Mouse (Mus musculus) hindbrain, embryonic 13.5 days (tissue): ENCODE data around the gene Clic5. TPM values are rescaled to one million over a fixed set of nuclear protein-coding genes. Genes with fewer than 3 reads are reported as not detected.
"Not testable (repeated sequence)": the region's sequence is repeated elsewhere in the genome, so short reads cannot be mapped to it uniquely, and the experiment has no call there.

Source experiments
- ATAC-seq: fragments of 200-750 bp; cut with Nextera tagmentation; 2 replicates; pipeline ENCODE4 v1.8.0; 2017; ENCODE audit warnings: moderate TSS enrichment; ENCODE audit not compliant: low FRiP score
- H3K27ac ChIP-seq: fragments of 300-500 bp; sonication (generic); 2 replicates; pipeline ENCODE4 v1.5.1; 2015; ENCODE audit warnings: inconsistent platforms, mild to moderate bottlenecking, moderate library complexity
- H3K27me3 ChIP-seq: fragments of 300-500 bp; sonication (generic); 2 replicates; pipeline ENCODE4 v1.6.1; 2015; ENCODE audit warnings: mild to moderate bottlenecking, inconsistent platforms
- H3K36me3 ChIP-seq: fragments of 300-500 bp; sonication (generic); 2 replicates; pipeline ENCODE4 v1.6.1; 2015; ENCODE audit warnings: mild to moderate bottlenecking, inconsistent platforms
- H3K4me1 ChIP-seq: fragments of 300-500 bp; sonication (generic); replicated peaks from 2 replicates; pipeline ENCODE4 v1.6.1; 2015; ENCODE audit warnings: inconsistent platforms
- H3K4me2 ChIP-seq: fragments of 300-500 bp; sonication (generic); 2 replicates; pipeline ENCODE4 v1.6.1; 2015; ENCODE audit warnings: inconsistent platforms, mild to moderate bottlenecking, moderate library complexity
- H3K4me3 ChIP-seq: fragments of 300-500 bp; sonication (generic); 2 replicates; pipeline ENCODE4 v1.5.1; 2015; ENCODE audit warnings: mild to moderate bottlenecking, inconsistent platforms
- H3K9ac ChIP-seq: fragments of 300-500 bp; sonication (generic); 2 replicates; pipeline ENCODE4 v1.6.1; 2015; ENCODE audit warnings: mild to moderate bottlenecking, inconsistent platforms
- H3K9me3 ChIP-seq: fragments of 300-500 bp; sonication (generic); 2 replicates; pipeline ENCODE4 v1.6.1; 2016; ENCODE audit warnings: inconsistent platforms
- WGBS: fragments of 180-500 bp; shearing (Covaris S2); methylation state at CpG from one replicate; pipeline ENCODE4 v1.1.7; 2015; 5-methylcytosine and 5-hydroxymethylcytosine counted together
- polyA plus RNA-seq: library from polyadenylated mRNA; unstranded; fragments of >200 nt; fragmentation: Nextera tagmentation; extraction: Ambion mirVana; gene quantifications from 2 replicates; pipeline ENCODE4 v1.2.1, GENCODE M21; 2015

The Clic5 gene
- polyA plus RNA-seq, 1 experiment from 2014 or later, result 0.23 TPM

GRCm38 (mm10) chr17:44169676-44170075 lies 18.7 kb upstream of the Clic5 start:
- Histone ChIP-seq H3K36me3 (no peaks in the 10 kb centered on the region), H3K4me1 (no peaks in the 10 kb centered on the region), H3K27me3 (no peaks in the 10 kb centered on the region), H3K4me3 (no peak overlapping the region), H3K27ac (no peak overlapping the region), H3K9ac (no peak overlapping the region), H3K4me2 (no peak overlapping the region), H3K9me3 (no peaks in the 10 kb centered on the region)
- ATAC-seq, result no peak
- WGBS, result 89% methylated on average over 4 of the region's 4 CpGs

- Histone ChIP-seq H3K36me3 (no peaks in the 10 kb centered on the region), H3K4me1 (no peaks in the 10 kb centered on the region), H3K4me2 (no peak overlapping the region), H3K9ac (no peak overlapping the region), H3K9me3 (no peaks in the 10 kb centered on the region), H3K27me3 (no peaks in the 10 kb centered on the region), H3K27ac (no peak overlapping the region), H3K4me3 (no peak overlapping the region)
- ATAC-seq, result no peak
- WGBS, result 93% methylated on average over 3 of the region's 3 CpGs
Observed at GRCm38 (mm10) chr17:44170316-44170715, 18.1 kb upstream of the Clic5 start.

- no peak overlapping the region for H3K27ac ChIP-seq
- no peak overlapping the region for H3K4me2 ChIP-seq
- H3K4me1 ChIP-seq, result no peaks in the 10 kb centered on the region
- 49% methylated on average over 3 of the region's 3 CpGs for WGBS
- no peaks in the 10 kb centered on the region for H3K27me3 ChIP-seq
- no peaks in the 10 kb centered on the region for H3K9me3 ChIP-seq
- no peak overlapping the region for H3K4me3 ChIP-seq
- no peaks in the 10 kb centered on the region for H3K36me3 ChIP-seq
- no peak overlapping the region for H3K9ac ChIP-seq
- no peak for ATAC-seq
Observed at GRCm38 (mm10) chr17:44171930-44172329, 16.5 kb upstream of the Clic5 start.

- H3K9me3 ChIP-seq, result no peaks in the 10 kb centered on the region
- WGBS, result 91% methylated on average over 2 of the region's 2 CpGs
- no peaks in the 10 kb centered on the region for H3K36me3 ChIP-seq
- no peak overlapping the region for H3K27ac ChIP-seq
- no peaks in the 10 kb centered on the region for H3K27me3 ChIP-seq
- no peak for ATAC-seq
- H3K4me3 ChIP-seq, result no peak overlapping the region
- no peaks in the 10 kb centered on the region for H3K4me1 ChIP-seq
- no peak overlapping the region for H3K4me2 ChIP-seq
- no peak overlapping the region for H3K9ac ChIP-seq
Observed at GRCm38 (mm10) chr17:44173341-44173740, 15.0 kb upstream of the Clic5 start.

GRCm38 (mm10) chr17:44177291-44177690 lies 11.1 kb upstream of the Clic5 start:
- H3K9ac ChIP-seq, result no peak overlapping the region
- H3K27me3 ChIP-seq, result no peaks in the 10 kb centered on the region
- no peak for ATAC-seq
- WGBS, result 92% methylated on average over 3 of the region's 3 CpGs
- H3K9me3 ChIP-seq, result no peaks in the 10 kb centered on the region
- H3K4me3 ChIP-seq, result no peak overlapping the region
- H3K27ac ChIP-seq, result no peak overlapping the region
- no peak overlapping the region for H3K4me2 ChIP-seq
- H3K36me3 ChIP-seq, result no peaks in the 10 kb centered on the region
- H3K4me1 ChIP-seq, result no peaks in the 10 kb centered on the region

GRCm38 (mm10) chr17:44181346-44181745 lies 7.0 kb upstream of the Clic5 start:
- Histone ChIP-seq H3K36me3 (no peaks in the 10 kb centered on the region), H3K9me3 (no peaks in the 10 kb centered on the region), H3K4me1 (no peaks in the 10 kb centered on the region), H3K4me2 (no peak overlapping the region), H3K9ac (no peak overlapping the region), H3K4me3 (no peak overlapping the region), H3K27ac (no peak overlapping the region), H3K27me3 (no peaks in the 10 kb centered on the region)
- no peak for ATAC-seq
- 64% methylated on average over 8 of the region's 8 CpGs for WGBS

GRCm38 (mm10) chr17:44186871-44187270 lies 1.5 kb upstream of the Clic5 start:
- H3K9ac ChIP-seq, result no peak overlapping the region
- WGBS, result 86% methylated on average over 3 of the region's 3 CpGs
- no peaks in the 10 kb centered on the region for H3K36me3 ChIP-seq
- no peak overlapping the region for H3K4me3 ChIP-seq
- H3K4me1 ChIP-seq, result peaks cover 18% of the 10 kb centered on the region
- peaks cover 42% of the 10 kb centered on the region for H3K27me3 ChIP-seq
- no peak for ATAC-seq
- no peak overlapping the region for H3K27ac ChIP-seq
- H3K4me2 ChIP-seq, result no peak overlapping the region
- no peaks in the 10 kb centered on the region for H3K9me3 ChIP-seq

- H3K4me2 ChIP-seq, H3K9me3 ChIP-seq, ATAC-seq: not testable (repeated sequence)
Observed at GRCm38 (mm10) chr17:44187537-44187936, 847 bp upstream of the Clic5 start.

GRCm38 (mm10) chr17:44188769-44189145 lies 373 bp downstream of the Clic5 start:
- H3K27ac ChIP-seq, result no peak overlapping the region
- H3K9me3 ChIP-seq, result no peaks in the 10 kb centered on the region
- no peak for ATAC-seq
- peak overlapping the region; percentile 74 for H3K4me2 ChIP-seq
- peaks cover 42% of the 10 kb centered on the region for H3K27me3 ChIP-seq
- WGBS, result under 1% methylated on average over 24 of the region's 24 CpGs
- H3K4me1 ChIP-seq, result peaks cover 18% of the 10 kb centered on the region
- H3K9ac ChIP-seq, result peak overlapping the region; percentile 56
- H3K36me3 ChIP-seq, result no peaks in the 10 kb centered on the region
- peak overlapping the region; percentile 39 for H3K4me3 ChIP-seq

More at GRCm38 (mm10) chr17:44187537-44187936, 847 bp upstream of the Clic5 start:
- H3K4me3 ChIP-seq, H3K9ac ChIP-seq, H3K27ac ChIP-seq, H3K36me3 ChIP-seq: not testable (repeated sequence)
- H3K27me3 ChIP-seq, result peaks cover 42% of the 10 kb centered on the region
- peaks cover 18% of the 10 kb centered on the region for H3K4me1 ChIP-seq

GRCm38 (mm10) chr17:44189696-44190095 lies 1.3 kb downstream of the Clic5 start:
- Histone ChIP-seq H3K27me3 (peaks cover 42% of the 10 kb centered on the region), H3K36me3 (no peaks in the 10 kb centered on the region), H3K4me2 (peak overlapping the region; percentile 33), H3K4me3 (peak overlapping the region; percentile 4; the same call in 1 of the 2 replicates), H3K27ac (no peak overlapping the region), H3K4me1 (peaks cover 18% of the 10 kb centered on the region), H3K9me3 (no peaks in the 10 kb centered on the region), H3K9ac (no peak overlapping the region)
- ATAC-seq, result no peak
- WGBS, result 3% methylated on average over 11 of the region's 11 CpGs

GRCm38 (mm10) chr17:44190246-44190645 lies 1.9 kb downstream of the Clic5 start:
- no peak for ATAC-seq
- Histone ChIP-seq H3K27ac (no peak overlapping the region), H3K4me1 (peaks cover 18% of the 10 kb centered on the region), H3K9ac (no peak overlapping the region), H3K4me2 (no peak overlapping the region), H3K9me3 (no peaks in the 10 kb centered on the region), H3K27me3 (peaks cover 42% of the 10 kb centered on the region), H3K4me3 (no peak overlapping the region), H3K36me3 (no peaks in the 10 kb centered on the region)
- 56% methylated on average over 7 of the region's 7 CpGs for WGBS

GRCm38 (mm10) chr17:44192981-44193380 lies 4.6 kb downstream of the Clic5 start:
- H3K4me1 ChIP-seq, result peaks cover 17% of the 10 kb centered on the region
- no peak overlapping the region for H3K4me2 ChIP-seq
- H3K9me3 ChIP-seq, result no peaks in the 10 kb centered on the region
- ATAC-seq, result no peak
- WGBS, result 83% methylated on average over 3 of the region's 3 CpGs
- H3K4me3 ChIP-seq, result no peak overlapping the region
- no peak overlapping the region for H3K27ac ChIP-seq
- peaks cover 32% of the 10 kb centered on the region for H3K27me3 ChIP-seq
- no peaks in the 10 kb centered on the region for H3K36me3 ChIP-seq
- no peak overlapping the region for H3K9ac ChIP-seq

GRCm38 (mm10) chr17:44199158-44199557 lies 10.8 kb downstream of the Clic5 start:
- no peaks in the 10 kb centered on the region for H3K27me3 ChIP-seq

More at GRCm38 (mm10) chr17:44199158-44199557, 10.8 kb downstream of the Clic5 start:
- Histone ChIP-seq H3K9me3 (no peaks in the 10 kb centered on the region), H3K4me2 (no peak overlapping the region), H3K9ac (no peak overlapping the region), H3K4me1 (no peaks in the 10 kb centered on the region), H3K27ac (no peak overlapping the region), H3K36me3 (no peaks in the 10 kb centered on the region), H3K4me3 (no peak overlapping the region)
- WGBS, result 80% methylated on average over 4 of the region's 4 CpGs
- ATAC-seq, result no peak
